Mouse (Mus musculus) thymus, postnatal 25 days (tissue): ENCODE data around the gene Lyl1.
"Not testable (repeated sequence)": the region's sequence is repeated elsewhere in the genome, so short reads cannot be mapped to it uniquely, and the experiment has no call there.

Source experiments
- DNase-seq: peaks from one replicate; pipeline ENCODE4 v3.0.0; 2022

Lyl1 gene

GRCm38 (mm10) chr8:84668731-84669485 lies 32.3 kb upstream of the Lyl1 start:
- no peak for DNase-seq

GRCm38 (mm10) chr8:84670295-84671006 lies 30.8 kb upstream of the Lyl1 start:
- DNase-seq, result not testable (repeated sequence)

- DNase-seq, result no peak
These were observed 24.0 kb upstream of the Lyl1 start for GRCm38 (mm10) chr8:84677305-84677704.

GRCm38 (mm10) chr8:84681476-84681875 lies 19.8 kb upstream of the Lyl1 start:
- DNase-seq, result no peak

GRCm38 (mm10) chr8:84682257-84682656 lies 19.0 kb upstream of the Lyl1 start:
- no peak for DNase-seq

GRCm38 (mm10) chr8:84684537-84684936 lies 16.7 kb upstream of the Lyl1 start:
- no peak for DNase-seq

- peak; percentile 33 for DNase-seq
These were observed 14.9 kb upstream of the Lyl1 start, which contains the start of gene Trmt1 for GRCm38 (mm10) chr8:84686191-84687002. Gene Trmt1, plus strand, starts transcription at chr8:84686307.

GRCm38 (mm10) chr8:84687003-84687704 lies 14.1 kb upstream of the Lyl1 start:
- peak; percentile 50 for DNase-seq

- DNase-seq, result peak; percentile 89
These were observed 13.6 kb upstream of the Lyl1 start, which contains the start of gene Nacc1 for GRCm38 (mm10) chr8:84687705-84688100. Gene Nacc1, minus strand, starts transcription at chr8:84687862.

- DNase-seq, result peak; percentile 88
These were observed 12.0 kb upstream of the Lyl1 start for GRCm38 (mm10) chr8:84689091-84689915.

- no peak for DNase-seq
These were observed 7.9 kb upstream of the Lyl1 start for GRCm38 (mm10) chr8:84693332-84693731.

GRCm38 (mm10) chr8:84695140-84695539 lies 6.1 kb upstream of the Lyl1 start:
- no peak for DNase-seq

GRCm38 (mm10) chr8:84697166-84698130 lies 3.8 kb upstream of the Lyl1 start:
- DNase-seq, result peak; percentile 64

GRCm38 (mm10) chr8:84698288-84698687 lies 3.0 kb upstream of the Lyl1 start:
- no peak for DNase-seq

- no peak for DNase-seq
These were observed 2.3 kb upstream of the Lyl1 start for GRCm38 (mm10) chr8:84698929-84699401.

- DNase-seq, result peak; percentile 73
These were observed 1.4 kb upstream of the Lyl1 start for GRCm38 (mm10) chr8:84699861-84700322.

- peak; percentile 28 for DNase-seq
These were observed 731 bp upstream of the Lyl1 start for GRCm38 (mm10) chr8:84700526-84700925.

GRCm38 (mm10) chr8:84702561-84702960 lies 1.3 kb downstream of the Lyl1 start:
- DNase-seq, result no peak

GRCm38 (mm10) chr8:84702963-84703465 lies 1.8 kb downstream of the Lyl1 start:
- no peak for DNase-seq
